Mouse (Mus musculus): ENCODE results near the gene Pik3ap1. TPM values are rescaled to one million over a fixed set of nuclear protein-coding genes. Genes with fewer than 3 reads are reported as not detected.

Pik3ap1 gene
- polyA plus RNA-seq, 1 experiment from 2014 or later: 0.97 TPM

GRCm38 (mm10) chr19:41387262-41387661 is 2.4 kb upstream of the Pik3ap1 start:
- Histone ChIP-seq H3K36me3 (no peaks in the 10 kb centered on the region), H3K4me1 (replicated peaks) (peaks cover 10% of the 10 kb centered on the region), H3K4me3 (replicated peaks) (no peak overlapping the region), H3K4me2 (no peak overlapping the region), H3K9ac (replicated peaks) (no peak overlapping the region), H3K27me3 (peaks cover 30% of the 10 kb centered on the region), H3K27ac (no peak overlapping the region), H3K9me3 (no peaks in the 10 kb centered on the region)
- ATAC-seq (ENCODE audit: insufficient number of reproducible peaks, insufficient read depth, low FRiP score, low TSS enrichment, low read depth): no peak
- 72% methylated on average over 2 of the region's 2 CpGs for WGBS

GRCm38 (mm10) chr19:41384406-41384851 is 473 bp downstream of the Pik3ap1 start:
- no peaks in the 10 kb centered on the region for H3K9me3 ChIP-seq
- peaks cover 16% of the 10 kb centered on the region for H3K4me1 ChIP-seq (replicated peaks)
- H3K27me3 ChIP-seq: peaks cover 30% of the 10 kb centered on the region
- 10% methylated on average over 12 of the region's 12 CpGs for WGBS
- H3K4me3 ChIP-seq (replicated peaks): peak overlapping the region; percentile 53
- H3K4me2 ChIP-seq: peak overlapping the region; percentile 96
- H3K36me3 ChIP-seq: no peaks in the 10 kb centered on the region
- no peak for ATAC-seq (ENCODE audit: insufficient number of reproducible peaks, insufficient read depth, low FRiP score, low TSS enrichment, low read depth)
- no peak overlapping the region for H3K27ac ChIP-seq
- peak overlapping the region; percentile 24; the same call in 1 of the 2 replicates for H3K9ac ChIP-seq (replicated peaks)

GRCm38 (mm10) chr19:41382391-41382978 is 2.4 kb downstream of the Pik3ap1 start:
- H3K36me3 ChIP-seq: no peaks in the 10 kb centered on the region
- H3K4me1 ChIP-seq (replicated peaks): peaks cover 7% of the 10 kb centered on the region
- no peak overlapping the region for H3K9ac ChIP-seq (replicated peaks)
- 79% methylated on average over 3 of the region's 3 CpGs for WGBS
- peaks cover 30% of the 10 kb centered on the region for H3K27me3 ChIP-seq
- H3K4me3 ChIP-seq (replicated peaks): no peak overlapping the region
- ATAC-seq (ENCODE audit: insufficient number of reproducible peaks, insufficient read depth, low FRiP score, low TSS enrichment, low read depth): no peak
- no peaks in the 10 kb centered on the region for H3K9me3 ChIP-seq
- no peak overlapping the region for H3K27ac ChIP-seq
- no peak overlapping the region for H3K4me2 ChIP-seq

GRCm38 (mm10) chr19:41381581-41382239 is 3.2 kb downstream of the Pik3ap1 start:
- Histone ChIP-seq H3K9ac (replicated peaks) (no peak overlapping the region), H3K4me1 (replicated peaks) (peaks cover 7% of the 10 kb centered on the region), H3K4me2 (no peak overlapping the region), H3K9me3 (no peaks in the 10 kb centered on the region), H3K27ac (no peak overlapping the region), H3K27me3 (peaks cover 30% of the 10 kb centered on the region), H3K36me3 (no peaks in the 10 kb centered on the region), H3K4me3 (replicated peaks) (no peak overlapping the region)
- WGBS: 59% methylated on average over 9 of the region's 9 CpGs
- no peak for ATAC-seq (ENCODE audit: insufficient number of reproducible peaks, insufficient read depth, low FRiP score, low TSS enrichment, low read depth)

- no peak overlapping the region for H3K4me3 ChIP-seq (replicated peaks)
- no peak overlapping the region for H3K4me2 ChIP-seq
- no peaks in the 10 kb centered on the region for H3K36me3 ChIP-seq
- H3K4me1 ChIP-seq (replicated peaks): peaks cover 7% of the 10 kb centered on the region; the same call in 1 of the 2 replicates
- H3K9me3 ChIP-seq: no peaks in the 10 kb centered on the region
- no peak overlapping the region for H3K27ac ChIP-seq
- 89% methylated on average over 3 of the region's 3 CpGs for WGBS
- no peak for ATAC-seq (ENCODE audit: insufficient number of reproducible peaks, insufficient read depth, low FRiP score, low TSS enrichment, low read depth)
- no peak overlapping the region for H3K9ac ChIP-seq (replicated peaks)
- peaks cover 13% of the 10 kb centered on the region for H3K27me3 ChIP-seq
These were observed 5.7 kb downstream of the Pik3ap1 start for GRCm38 (mm10) chr19:41379195-41379594.

- Histone ChIP-seq H3K4me1 (replicated peaks) (no peaks in the 10 kb centered on the region), H3K9me3 (no peaks in the 10 kb centered on the region), H3K9ac (replicated peaks) (no peak overlapping the region), H3K27ac (no peak overlapping the region), H3K4me2 (no peak overlapping the region), H3K4me3 (replicated peaks) (no peak overlapping the region), H3K27me3 (no peaks in the 10 kb centered on the region), H3K36me3 (no peaks in the 10 kb centered on the region)
- ATAC-seq (ENCODE audit: insufficient number of reproducible peaks, insufficient read depth, low FRiP score, low TSS enrichment, low read depth): no peak
- 78% methylated on average over 21 of the region's 21 CpGs for WGBS
These were observed 9.1 kb downstream of the Pik3ap1 start for GRCm38 (mm10) chr19:41375791-41376190.

GRCm38 (mm10) chr19:41375096-41375495 is 9.8 kb downstream of the Pik3ap1 start:
- no peak overlapping the region for H3K4me3 ChIP-seq (replicated peaks)
- H3K27ac ChIP-seq: no peak overlapping the region
- ATAC-seq (ENCODE audit: insufficient number of reproducible peaks, insufficient read depth, low FRiP score, low TSS enrichment, low read depth): no peak
- H3K36me3 ChIP-seq: no peaks in the 10 kb centered on the region
- no peak overlapping the region for H3K9ac ChIP-seq (replicated peaks)
- 94% methylated on average over 1 of the region's 1 CpGs for WGBS
- H3K27me3 ChIP-seq: no peaks in the 10 kb centered on the region
- no peaks in the 10 kb centered on the region for H3K4me1 ChIP-seq (replicated peaks)
- no peak overlapping the region for H3K4me2 ChIP-seq
- H3K9me3 ChIP-seq: no peaks in the 10 kb centered on the region

GRCm38 (mm10) chr19:41374658-41375057 is 10.2 kb downstream of the Pik3ap1 start:
- 87% methylated on average over 5 of the region's 5 CpGs for WGBS
- H3K4me3 ChIP-seq (replicated peaks): no peak overlapping the region
- H3K27me3 ChIP-seq: no peaks in the 10 kb centered on the region
- no peak overlapping the region for H3K4me2 ChIP-seq
- H3K9me3 ChIP-seq: no peaks in the 10 kb centered on the region
- H3K4me1 ChIP-seq (replicated peaks): no peaks in the 10 kb centered on the region
- no peak overlapping the region for H3K9ac ChIP-seq (replicated peaks)
- H3K36me3 ChIP-seq: no peaks in the 10 kb centered on the region
- ATAC-seq (ENCODE audit: insufficient number of reproducible peaks, insufficient read depth, low FRiP score, low TSS enrichment, low read depth): no peak
- no peak overlapping the region for H3K27ac ChIP-seq

- H3K4me3 ChIP-seq (replicated peaks): no peak overlapping the region
- H3K27ac ChIP-seq: no peak overlapping the region
- WGBS: 90% methylated on average over 4 of the region's 4 CpGs
- no peak for ATAC-seq (ENCODE audit: insufficient number of reproducible peaks, insufficient read depth, low FRiP score, low TSS enrichment, low read depth)
- H3K4me2 ChIP-seq: no peak overlapping the region
- no peaks in the 10 kb centered on the region for H3K9me3 ChIP-seq
- H3K36me3 ChIP-seq: no peaks in the 10 kb centered on the region
- no peak overlapping the region for H3K9ac ChIP-seq (replicated peaks)
- no peaks in the 10 kb centered on the region for H3K4me1 ChIP-seq (replicated peaks)
- no peaks in the 10 kb centered on the region for H3K27me3 ChIP-seq
These were observed 12.6 kb downstream of the Pik3ap1 start for GRCm38 (mm10) chr19:41372322-41372721.

- Histone ChIP-seq H3K4me3 (replicated peaks) (no peak overlapping the region), H3K36me3 (no peaks in the 10 kb centered on the region), H3K4me2 (no peak overlapping the region), H3K27me3 (no peaks in the 10 kb centered on the region), H3K9ac (replicated peaks) (no peak overlapping the region), H3K27ac (no peak overlapping the region), H3K4me1 (replicated peaks) (no peaks in the 10 kb centered on the region), H3K9me3 (no peaks in the 10 kb centered on the region)
- no peak for ATAC-seq (ENCODE audit: insufficient number of reproducible peaks, insufficient read depth, low FRiP score, low TSS enrichment, low read depth)
- 59% methylated on average over 4 of the region's 4 CpGs for WGBS
These were observed 13.5 kb downstream of the Pik3ap1 start for GRCm38 (mm10) chr19:41371373-41371772.

- no peak overlapping the region for H3K27ac ChIP-seq
- H3K4me3 ChIP-seq (replicated peaks): no peak overlapping the region
- H3K36me3 ChIP-seq: no peaks in the 10 kb centered on the region
- WGBS: 82% methylated on average over 11 of the region's 11 CpGs
- H3K4me2 ChIP-seq: no peak overlapping the region
- H3K9me3 ChIP-seq: no peaks in the 10 kb centered on the region
- no peak for ATAC-seq (ENCODE audit: insufficient number of reproducible peaks, insufficient read depth, low FRiP score, low TSS enrichment, low read depth)
- H3K4me1 ChIP-seq (replicated peaks): no peaks in the 10 kb centered on the region
- no peak overlapping the region for H3K9ac ChIP-seq (replicated peaks)
- H3K27me3 ChIP-seq: no peaks in the 10 kb centered on the region
These were observed 15.1 kb downstream of the Pik3ap1 start for GRCm38 (mm10) chr19:41369557-41370460.

Data from limb, embryonic 12.5 days (tissue).